Mouse (Mus musculus) adrenal gland, adult (tissue): ENCODE results near the gene Higd1a.
A peak's percentile ranks its signal among the peaks of the same experiment; 100 is the strongest.

Experiments
- DNase-seq, 2 experiments: peaks; one replicate each; pipeline ENCODE4 v3.0.0; 2022 to 2023; ENCODE audit warnings: low spot score in 1 of 2; ENCODE audit not compliant: inconsistent age in 2 of 2

Gene Higd1a

DNA sequence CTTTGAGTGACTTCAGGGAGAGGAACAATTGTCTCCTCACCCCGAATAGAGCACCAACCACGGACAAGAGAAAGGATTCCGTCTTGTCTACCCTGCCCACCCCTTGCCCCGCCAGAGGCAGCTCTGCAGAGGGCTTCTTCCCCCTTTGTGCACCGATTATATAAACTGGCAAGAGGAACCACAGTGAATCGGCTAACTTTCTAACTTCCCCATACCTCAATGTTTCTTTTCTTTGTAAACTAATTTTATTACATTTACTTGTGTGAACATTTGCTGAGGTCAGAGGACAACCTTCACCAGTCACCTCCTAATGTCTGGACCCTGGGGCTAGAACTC, at the start of gene Higd1a:
Gene Higd1a, minus strand, starts transcription at position 210 of the 336 bp plus-strand sequence.
- no peak for DNase-seq

DNA sequence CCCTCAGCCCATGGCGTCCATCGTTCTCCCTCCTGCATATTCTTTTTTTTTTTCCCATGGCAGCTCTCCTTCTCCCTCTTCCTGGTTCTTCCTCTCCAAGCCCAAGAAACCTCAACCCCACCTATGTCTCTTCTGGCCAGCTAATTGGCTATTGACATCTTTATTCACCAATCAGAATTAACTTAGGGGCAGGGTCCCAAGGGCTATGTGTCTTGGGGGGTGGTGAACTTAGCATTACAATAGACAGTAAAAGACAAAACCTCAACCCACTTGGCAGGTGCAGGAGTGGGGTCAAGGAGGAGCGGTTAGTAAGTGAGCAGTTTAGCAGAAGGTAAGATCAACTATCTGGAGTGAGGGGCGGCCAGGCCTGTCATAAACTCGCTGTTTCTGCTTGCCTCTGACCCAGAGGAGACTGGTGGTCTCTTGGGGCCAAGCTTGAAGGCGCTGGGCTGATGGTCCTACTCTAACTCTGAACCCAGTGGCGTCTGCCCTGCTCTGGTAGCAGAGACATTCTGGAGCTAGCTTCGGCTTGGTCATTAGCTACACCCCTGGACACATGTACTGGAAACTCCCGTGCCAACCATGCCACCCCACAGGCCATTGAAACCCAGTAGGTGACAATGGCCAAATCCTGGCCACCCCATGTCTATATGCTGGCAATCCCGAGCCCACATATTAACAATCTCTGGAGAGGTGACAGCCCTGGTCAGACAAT, 49.4 kb upstream of the Higd1a start:
- peak in 1 of 2 experiments; percentile 3 for DNase-seq

DNA sequence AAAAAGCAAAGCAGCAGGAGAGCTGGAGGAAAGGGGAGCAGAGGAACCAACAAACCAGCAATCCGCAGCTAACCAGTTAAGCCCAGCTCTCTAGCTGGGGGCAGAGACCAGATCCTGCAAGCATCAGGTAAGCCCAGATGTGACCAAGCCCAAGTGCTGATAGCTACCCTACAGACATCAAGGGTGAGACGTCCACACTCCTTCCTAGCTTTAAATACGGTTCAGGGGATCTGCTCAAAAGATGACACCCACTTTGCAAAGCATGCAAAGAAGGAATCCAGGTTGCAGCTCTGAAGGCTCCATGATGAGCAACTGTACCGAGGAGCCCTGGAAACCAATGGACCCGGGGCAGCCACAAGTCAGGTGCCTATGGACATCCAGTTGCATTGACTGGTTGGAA, 48.3 kb upstream of the Higd1a start:
- DNase-seq, result peak in 1 of 2 experiments; percentile 3

DNA sequence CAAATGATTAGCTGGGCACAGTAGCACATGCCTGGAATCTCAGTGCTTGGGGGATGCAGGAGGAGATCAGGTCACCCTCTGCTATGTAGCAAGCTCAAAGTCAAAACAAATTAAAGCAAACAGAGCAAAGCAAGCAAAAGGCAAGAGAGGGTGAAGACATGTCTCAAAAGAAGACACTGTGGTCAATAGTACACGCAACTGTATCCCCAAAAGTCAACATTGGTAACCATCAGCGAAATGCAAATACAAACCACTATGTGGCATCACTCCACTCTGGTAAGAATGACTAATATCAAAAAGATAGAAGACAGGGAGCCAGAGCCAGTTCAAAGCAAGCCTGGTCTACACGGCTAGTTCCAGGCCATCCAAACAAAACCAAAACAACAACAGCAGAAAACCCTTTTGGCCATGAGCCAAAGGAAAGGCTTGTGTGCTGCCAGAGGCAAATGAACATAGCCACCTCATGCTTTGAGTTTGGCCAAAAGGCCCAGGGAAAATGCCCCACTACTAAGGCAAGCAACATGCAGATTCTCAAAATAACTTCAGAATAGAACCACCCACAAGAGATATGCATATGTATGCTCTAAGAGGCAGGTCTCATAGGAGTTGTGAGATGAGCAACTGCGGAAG, 47.5 kb upstream of the Higd1a start:
- DNase-seq, result peak; percentile 19 to 63

DNA sequence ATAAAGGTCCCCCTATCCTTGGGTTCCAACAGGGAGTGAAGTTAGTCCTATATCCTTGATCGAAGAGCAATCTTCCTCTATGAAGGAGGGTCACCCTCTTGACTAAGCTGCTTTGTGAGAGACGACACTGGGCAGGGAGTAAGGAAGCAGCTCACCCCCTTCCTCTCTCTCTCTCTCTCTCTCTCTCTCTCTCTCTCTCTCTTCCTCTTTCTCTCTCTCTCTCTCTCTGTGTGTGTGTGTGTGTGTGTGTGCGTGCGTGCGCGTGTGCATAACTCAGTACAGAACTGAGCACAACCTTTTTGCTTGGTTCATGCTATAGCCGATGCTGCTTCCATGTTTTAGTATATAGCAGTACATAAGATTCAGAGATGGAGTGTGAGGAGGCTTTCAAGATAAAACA, 46.8 kb upstream of the Higd1a start:
- DNase-seq, result no peak

DNA sequence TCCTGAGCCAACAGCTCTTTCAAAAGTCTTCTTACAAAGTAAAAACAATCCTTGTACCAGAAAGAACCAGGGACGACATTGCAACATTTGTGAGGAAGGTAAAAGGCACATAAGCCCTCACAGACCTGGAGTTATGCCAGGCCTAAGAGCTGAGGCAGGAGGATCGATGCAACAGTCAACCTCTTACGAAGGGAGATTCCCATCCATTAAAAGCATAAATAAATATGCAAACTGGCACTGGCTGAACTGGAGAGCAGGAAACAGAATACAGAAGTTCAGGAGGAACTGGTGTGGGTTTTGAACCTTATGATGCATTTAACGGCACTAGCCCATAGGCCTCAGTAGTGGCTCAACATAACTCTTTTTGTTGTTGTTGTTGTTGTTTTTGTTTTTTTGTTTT, 46.2 kb upstream of the Higd1a start:
- DNase-seq, result no peak

DNA sequence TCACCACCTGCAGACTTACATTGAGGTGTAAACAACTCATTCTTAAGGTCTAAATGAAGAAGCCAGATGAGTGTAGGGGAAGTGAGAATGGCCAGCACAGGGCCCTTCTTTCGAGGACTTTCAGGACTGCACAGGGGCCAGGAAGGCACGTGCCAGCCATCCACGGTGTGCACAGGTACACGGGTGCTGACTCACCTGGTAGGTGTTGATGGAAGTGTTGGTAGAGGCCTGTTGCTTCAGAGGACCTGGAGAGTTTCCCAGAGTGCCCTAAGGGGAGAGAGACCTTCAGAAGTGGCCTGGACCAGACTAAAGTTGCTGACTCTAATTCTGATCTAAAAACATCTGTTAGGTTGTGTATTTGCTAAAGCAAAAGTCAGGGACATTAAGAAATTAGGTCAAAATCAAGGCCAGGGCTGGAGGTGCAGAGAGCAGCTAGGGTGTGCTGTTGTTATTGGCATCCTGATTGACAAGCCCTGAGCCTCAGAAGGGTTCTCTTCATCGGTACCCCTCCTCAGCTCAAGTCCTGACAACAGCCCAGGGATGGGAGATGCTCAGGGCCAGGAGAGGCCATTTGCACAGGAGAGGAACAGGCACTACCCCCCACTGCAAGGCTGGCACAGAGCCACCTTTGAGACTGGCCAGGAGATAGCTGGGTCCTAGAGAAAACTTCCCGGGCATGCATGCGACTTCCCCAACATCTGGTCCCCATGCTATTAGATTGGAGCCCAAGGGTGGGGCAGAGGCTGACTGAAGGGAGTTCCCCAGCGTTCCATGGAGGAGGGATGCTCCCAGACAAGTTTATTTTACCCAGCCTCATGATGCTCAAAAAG, 45.5 kb upstream of the Higd1a start:
- peak; percentile 67 to 86 for DNase-seq

DNA sequence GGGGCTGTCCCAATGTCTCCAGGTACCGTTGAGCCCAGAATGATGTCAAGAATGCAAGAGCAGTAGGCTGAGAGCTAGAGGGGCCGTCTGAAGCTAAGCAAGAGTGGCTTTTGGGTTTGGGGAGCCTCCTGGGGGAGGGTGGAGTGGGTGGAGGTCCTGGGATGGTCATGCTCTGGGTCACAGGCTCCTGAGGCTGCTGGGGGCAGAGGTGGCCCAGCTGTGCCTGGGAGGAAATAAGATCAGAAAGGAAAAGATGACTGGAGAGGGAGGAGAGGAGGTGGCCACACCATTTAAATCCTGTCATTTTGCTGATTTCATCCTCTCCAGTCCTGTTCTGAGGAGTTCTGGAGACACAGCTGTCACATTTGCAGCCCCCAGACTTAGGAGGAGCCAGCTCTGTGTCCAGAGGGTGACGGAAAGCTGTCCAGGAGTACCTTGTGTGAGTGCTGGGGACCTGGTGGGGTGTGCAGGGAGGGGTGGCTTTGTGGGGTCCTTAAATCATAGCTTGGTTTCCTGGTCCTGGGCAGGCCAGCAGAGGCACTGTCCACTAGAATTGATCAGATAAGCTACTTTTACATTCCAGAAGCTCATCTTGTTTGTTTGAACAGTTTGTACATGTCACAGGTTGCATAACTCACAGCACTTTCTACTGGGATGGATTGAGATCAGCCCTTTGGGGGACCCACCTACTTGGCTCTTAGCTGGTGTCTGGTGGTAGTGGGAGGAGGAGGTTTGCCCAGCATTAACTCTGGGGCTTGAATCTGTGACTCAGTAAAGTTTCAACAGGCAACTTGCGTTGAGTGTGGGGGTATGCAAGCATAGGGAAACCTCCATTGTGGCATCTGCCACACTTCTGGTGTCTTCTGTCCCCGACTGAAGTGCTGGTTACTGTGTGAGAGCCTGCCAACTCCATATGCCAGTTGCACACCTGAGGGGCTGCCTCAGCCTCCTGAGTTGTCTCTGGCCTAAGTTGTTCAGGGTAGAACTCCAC, 43.8 kb upstream of the Higd1a start:
- peak in 1 of 2 experiments; percentile 8 for DNase-seq

DNA sequence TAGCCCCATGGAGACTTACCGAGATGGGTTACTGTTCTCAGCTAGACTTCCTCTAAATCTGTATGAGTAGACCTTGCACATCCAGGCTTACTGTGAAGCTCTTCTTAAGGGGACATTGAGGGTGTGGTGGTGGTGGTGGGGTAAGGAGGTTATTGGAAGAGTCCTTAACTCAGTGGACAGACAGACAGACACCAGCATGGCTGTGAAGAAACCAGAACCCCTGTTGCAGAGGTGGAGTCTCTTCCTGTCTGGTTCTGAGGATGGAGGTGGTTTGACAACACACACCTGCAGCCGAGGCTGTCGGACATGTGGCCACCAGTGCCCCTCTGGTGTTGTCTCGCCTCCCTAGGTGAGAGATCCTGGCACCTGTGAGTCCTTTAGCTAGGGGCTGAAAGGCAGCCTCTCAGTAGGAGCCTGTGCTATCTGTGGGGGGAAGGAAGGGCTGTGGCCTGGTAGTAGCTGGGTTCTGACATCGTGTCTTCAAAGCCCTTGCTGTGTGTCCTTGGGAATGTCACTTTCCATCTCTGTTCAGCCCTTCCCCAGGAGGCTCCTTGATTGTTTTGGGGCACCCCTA, 42.2 kb upstream of the Higd1a start:
- DNase-seq, result peak in 1 of 2 experiments; percentile 15

DNA sequence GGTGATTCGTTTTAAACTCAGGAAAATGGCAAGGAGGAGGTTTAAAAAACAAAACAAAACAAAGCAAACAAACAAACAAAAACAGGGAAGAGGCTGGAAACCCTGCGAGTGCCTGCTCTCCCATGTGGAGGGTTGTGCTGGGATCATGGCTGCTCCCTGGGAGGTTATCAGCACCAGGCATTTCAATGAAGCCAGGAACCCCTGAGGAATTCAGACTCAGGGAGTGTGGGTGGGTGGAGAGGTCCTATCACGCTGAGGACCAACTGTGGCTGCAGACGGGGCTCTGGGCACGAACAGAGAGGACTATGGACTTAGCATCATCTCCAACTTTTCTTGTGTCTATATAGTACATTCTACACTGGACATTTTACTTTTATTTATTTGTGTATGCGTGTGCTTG, 41.1 kb upstream of the Higd1a start:
- DNase-seq, result peak in 1 of 2 experiments; percentile 2

DNA sequence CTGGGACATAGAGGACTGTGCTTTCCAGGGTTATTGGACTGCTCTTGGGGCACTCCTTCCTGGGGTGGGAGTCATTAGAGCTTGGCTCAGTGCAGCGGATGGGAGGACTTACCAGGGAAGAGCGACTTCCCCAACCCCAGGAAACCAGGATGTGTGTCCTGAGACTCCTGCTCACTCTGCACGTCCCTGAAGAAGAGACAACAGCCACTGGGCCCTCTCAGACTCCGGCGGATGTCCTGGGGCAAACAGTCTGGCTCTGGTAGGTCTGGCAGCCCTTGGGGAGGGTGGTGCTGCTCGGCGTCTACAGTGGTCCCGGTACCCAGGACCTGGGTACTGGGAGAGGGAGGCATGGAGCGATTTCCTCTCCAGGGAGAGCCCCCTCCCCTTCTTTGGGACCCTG, 40.1 kb upstream of the Higd1a start, which contains the start of gene Ackr2:
Gene Ackr2, plus strand, starts transcription at position 111 of the 400 bp plus-strand sequence.
- DNase-seq, result peak in 1 of 2 experiments; percentile 26

DNA sequence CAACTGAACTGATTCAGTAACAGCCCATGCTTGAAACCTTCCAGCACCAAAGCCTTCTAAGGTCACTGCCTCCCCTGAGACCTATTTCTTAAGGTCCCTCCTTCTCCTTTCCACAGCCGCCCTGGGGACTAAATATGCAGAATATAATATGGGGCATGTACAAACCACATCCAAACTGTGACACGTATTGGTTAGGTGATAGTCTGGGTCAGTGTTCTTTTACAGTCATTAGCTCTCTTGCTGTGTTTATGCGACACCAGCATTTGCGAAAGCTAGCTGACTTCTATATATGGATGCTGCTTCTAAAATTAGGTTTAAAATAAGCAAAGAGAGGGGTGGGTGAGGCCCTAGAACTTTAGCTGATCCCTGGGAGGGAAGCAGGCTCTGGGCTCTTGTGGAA, 38.7 kb upstream of the Higd1a start:
- peak in 1 of 2 experiments; percentile 1 for DNase-seq

DNA sequence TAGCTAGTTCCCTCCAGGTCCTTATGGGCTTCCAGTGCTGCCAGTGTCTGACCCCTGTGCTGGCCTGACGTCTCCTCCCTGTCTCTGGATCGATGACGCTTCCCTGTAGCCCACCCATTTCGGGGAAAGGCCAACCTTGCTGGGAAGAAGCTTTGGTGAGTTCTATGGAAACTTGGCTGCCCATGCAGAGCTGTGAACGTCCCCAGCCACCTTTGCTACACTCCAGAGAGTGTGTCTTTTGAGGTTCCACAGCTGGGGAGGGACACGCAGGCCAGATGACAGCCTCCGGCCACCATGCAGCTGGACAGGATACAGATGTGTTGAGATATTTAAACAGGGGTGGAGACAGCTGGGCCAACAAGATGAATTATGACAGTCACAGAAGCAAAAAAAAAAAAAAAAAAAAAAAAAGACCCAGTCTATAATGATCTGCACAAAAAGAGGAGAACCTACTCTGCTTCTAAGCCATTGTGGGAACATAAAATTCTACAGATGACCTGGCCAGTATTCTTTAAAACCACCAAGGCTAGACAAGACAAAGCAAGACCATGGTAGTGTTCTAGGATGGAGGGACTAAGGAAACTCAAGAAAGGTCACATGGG, 37.3 kb upstream of the Higd1a start:
- peak in 1 of 2 experiments; percentile 6 for DNase-seq

DNA sequence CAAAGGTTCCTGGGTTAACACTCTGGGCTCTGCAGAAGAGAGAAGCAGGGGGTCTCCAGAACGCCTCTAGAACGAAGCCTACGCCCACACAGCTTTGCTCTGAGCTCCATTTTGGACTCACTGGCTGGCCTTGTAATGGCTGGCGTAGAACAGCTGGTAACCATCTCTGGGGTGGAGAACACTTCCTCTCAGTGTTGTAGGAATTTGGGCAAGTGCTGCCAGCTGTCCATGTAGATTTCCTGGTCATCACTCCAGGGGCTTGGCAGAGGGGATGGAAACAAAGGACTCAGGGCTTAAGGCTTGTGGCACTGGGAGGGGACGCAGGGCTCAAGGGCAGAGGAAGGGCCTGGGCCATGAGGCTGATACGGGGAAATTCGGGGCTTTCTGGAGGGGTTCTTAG, 36.3 kb upstream of the Higd1a start:
- no peak for DNase-seq

DNA sequence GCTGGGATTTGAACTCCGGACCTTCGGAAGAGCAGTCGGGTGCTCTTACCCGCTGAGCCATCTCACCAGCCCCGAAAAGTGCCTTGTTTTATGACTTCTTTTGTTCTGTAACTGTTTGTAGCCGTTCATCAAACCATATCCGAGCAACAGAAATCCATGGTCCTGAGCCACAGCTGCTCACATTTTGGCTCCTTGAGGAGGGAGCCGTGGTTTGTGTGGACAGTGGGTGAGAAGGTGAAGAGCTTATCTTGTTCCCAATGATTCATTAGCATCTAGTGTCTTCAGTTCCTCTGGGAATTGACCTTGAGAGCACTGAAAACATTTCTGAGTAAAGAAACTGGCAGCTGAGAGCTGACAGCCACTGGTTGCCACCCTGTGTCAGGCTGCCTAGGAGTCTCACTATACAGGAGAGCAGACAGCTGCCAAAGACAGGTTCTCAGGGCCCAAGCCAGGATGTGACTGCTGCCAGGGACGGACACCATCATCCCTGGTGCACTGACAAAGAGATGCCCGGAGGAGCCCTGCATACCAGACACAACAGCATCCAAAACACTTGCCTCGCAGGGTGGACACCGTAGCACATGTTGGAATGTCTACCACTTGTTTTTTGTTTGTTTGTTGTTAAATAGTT, 34.0 kb upstream of the Higd1a start:
- DNase-seq, result peak; percentile 58 to 78

DNA sequence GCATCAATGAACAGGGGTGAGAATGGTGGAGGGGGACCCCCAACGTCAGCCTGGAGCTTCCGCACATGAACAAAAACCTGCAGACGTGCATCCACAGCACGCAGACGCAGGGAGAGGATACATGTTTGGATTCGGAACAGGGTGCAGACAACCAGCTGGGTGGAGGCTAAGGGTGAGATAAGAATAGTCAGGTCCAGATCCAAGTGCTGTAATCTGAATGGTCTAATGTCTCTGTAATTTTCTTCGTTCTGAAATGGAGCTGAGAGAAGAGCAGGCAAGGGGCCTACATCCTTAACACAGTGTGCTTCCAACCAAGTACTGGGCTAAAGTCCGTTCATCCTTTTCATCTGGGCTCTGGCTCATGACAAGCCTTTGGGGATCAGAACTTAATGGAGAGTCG, 33.1 kb upstream of the Higd1a start:
- no peak for DNase-seq

DNA sequence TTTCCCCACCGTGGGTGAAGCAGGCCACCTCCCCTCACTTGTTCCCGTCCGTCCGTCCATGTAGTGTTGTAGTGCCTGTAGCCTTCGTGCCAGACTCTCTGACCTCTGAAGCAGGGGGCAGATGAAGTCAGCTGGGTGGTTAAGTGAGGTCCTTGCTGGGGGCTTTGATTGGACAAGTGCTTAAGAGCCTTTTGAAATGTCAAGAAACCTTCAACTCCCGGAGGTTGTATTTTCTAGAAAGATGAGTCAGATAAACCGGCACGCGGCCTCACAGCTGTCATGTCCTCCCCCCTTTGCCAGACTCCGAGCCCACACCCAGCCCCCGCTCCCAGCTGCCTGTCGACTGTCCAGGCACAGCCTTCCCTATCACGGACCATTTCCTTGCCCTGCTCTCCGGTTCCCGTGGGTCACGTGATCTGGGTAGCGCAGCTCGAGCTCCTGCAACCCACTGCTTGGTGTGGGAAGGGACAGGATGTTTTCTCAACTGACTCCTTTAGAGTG, 32.3 kb upstream of the Higd1a start:
- DNase-seq, result peak; percentile 89 to 96

DNA sequence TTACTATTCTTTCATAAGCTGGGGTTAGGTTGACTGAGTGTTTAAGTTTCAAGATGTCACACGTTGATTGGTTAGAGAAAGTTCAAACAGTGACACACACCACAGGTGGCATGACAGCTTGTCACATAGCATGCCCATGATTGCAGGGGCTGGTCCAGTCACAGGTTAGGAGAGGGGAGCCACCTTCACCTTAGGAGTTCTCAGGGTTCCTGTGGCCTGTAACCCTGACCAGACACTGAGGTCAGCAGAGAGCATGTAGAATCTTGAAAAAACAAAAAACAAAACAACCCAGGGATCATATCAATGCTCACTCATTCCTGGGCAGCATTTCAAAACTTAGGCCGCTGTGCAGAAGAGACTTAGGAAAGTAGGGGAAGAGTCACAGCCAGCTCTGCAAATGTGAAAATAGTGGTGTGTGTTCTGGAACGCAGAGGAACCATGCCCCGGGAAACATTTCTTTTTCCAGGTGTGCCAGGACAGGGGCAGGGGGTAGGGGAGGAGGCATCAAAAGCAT, 31.8 kb upstream of the Higd1a start:
- DNase-seq, result peak in 1 of 2 experiments; percentile 67

DNA sequence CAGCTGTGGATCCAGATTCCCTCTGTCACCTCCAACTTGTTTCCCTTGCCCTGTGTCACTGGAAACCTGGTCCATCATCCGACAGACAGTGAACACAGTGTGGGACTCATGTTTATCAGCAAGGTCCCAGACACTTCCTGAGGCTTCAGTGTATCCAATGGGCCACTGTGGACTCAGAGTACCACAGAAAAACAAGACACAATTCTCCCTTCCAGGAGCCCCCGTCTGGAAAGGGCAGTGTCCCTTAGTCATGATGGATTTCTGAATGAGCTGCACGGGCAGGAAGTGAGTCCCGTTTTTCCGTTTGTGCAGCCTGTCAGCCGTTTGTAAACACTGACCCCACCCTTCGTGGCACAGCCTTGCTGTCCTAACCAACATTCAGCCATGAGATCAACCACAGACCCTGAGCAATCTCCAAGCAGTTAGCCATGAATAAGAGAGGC, 23.9 kb upstream of the Higd1a start:
- peak; percentile 43 to 62 for DNase-seq
